Mouse (Mus musculus) sigmoid colon, adult 10 weeks (tissue): ENCODE results near the gene Kdm4c. TPM values are rescaled to one million over a fixed set of nuclear protein-coding genes. Genes with fewer than 3 reads are reported as not detected.

Experiments
- polyA plus RNA-seq: library from polyadenylated mRNA; stranded (reverse); fragments of 350-450 nt; fragmentation: Illumina TruSeq; extraction: RNeasy Lipid Tissue Mini Kit (QIAGEN cat#74804); gene quantifications from one replicate; pipeline ENCODE4 v1.2.3, GENCODE M21; 2014; ENCODE audit warnings: low read depth, low replicate concordance

Gene Kdm4c
- polyA plus RNA-seq = 41.7 TPM

DNA sequence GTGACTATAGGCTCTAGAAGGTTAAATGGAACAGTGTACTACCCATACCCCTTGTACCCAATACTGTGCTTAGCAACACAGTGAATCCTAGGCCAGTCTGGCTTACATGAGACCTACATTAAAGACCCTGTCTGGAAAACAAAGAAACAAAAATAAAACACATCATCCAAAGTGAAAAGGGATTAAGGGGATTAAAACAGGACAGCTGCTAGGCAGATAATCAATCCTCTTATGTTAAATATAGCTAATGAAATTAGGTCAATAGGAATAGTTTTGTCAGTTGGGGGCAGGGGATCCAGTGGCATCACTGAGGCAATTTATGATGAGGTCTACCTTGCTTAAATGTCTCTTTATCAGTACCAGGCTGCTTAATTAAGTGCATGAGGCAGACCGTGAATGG is at the start of gene Kdm4c:
Kdm4c (plus strand) TSS at position 322 of the 400 bp plus-strand sequence.

Other genes starting within 250 kb of the Kdm4c start
- gene Frmd3, start 229.1 kb upstream of the Kdm4c start, polyA plus RNA-seq = 3.0 TPM